Mouse (Mus musculus) layer of hippocampus, adult 6 months (tissue): Measurements from ENCODE around the gene Trip4. TPM values are rescaled to one million over a fixed set of nuclear protein-coding genes. Genes with fewer than 3 reads are reported as not detected.

Source experiments
- long read RNA-seq, 2 experiments: library from polyadenylated mRNA; unstranded; transcript quantifications; one replicate each; pipeline ENCODE4 v2.0.0; 2019 to 2020
- polyA plus RNA-seq: library from polyadenylated mRNA; unstranded; fragments of <200 nt; fragmentation: Nextera tagmentation; gene quantifications from 2 replicates; pipeline ENCODE4 v1.2.3, GENCODE M21; 2021

Gene Trip4
- 19.4 and 21.2 TPM in 2 replicates for polyA plus RNA-seq
- long read RNA-seq, experiment 1, transcript Trip4-201 (13 exons, 1,999 nt), result major isoform, 17 of 30 reads
- long read RNA-seq, experiment 1, partial matches to known transcripts, result 6 of 30 reads
- long read RNA-seq, experiment 1, other reads (novel, unspliced or antisense), result 4 of 30 reads
- long read RNA-seq, experiment 2, transcript Trip4-203 (12 exons, 3,915 nt), result minor isoform, 7 of 99 reads
- long read RNA-seq, experiment 2, transcript Trip4-201 (13 exons, 1,999 nt), result major isoform, 62 of 99 reads
- long read RNA-seq, experiment 2, partial matches to known transcripts, result 3 of 99 reads
- long read RNA-seq, experiment 2, other reads (novel, unspliced or antisense), result 26 of 99 reads

GRCm38 (mm10) chr9:65908394-65909300 lies at the start of gene Trip4, which contains the start of gene Csnk1g1:
TSS of gene Trip4 (minus strand) at chr9:65908794.
TSS of gene Csnk1g1 (plus strand) at chr9:65908924.

GRCm38 (mm10) chr9:65890143-65890628 lies 18.4 kb downstream of the Trip4 start, which contains the start of gene Pclaf:
TSS of gene Pclaf (plus strand) at chr9:65890237.

GRCm38 (mm10) chr9:65827344-65828015 lies 81.1 kb downstream of the Trip4 start, which contains the start of gene Zfp609:
TSS of gene Zfp609 (minus strand) at chr9:65827564.

Other genes with a start within 250 kb of the Trip4 start
- gene Oaz2, start 240.8 kb downstream of the Trip4 start, polyA plus RNA-seq, result 269 and 278 TPM in 2 replicates
- 2.4 and 2.9 TPM in 2 replicates for gene Zfp609, start 81.2 kb downstream of the Trip4 start, polyA plus RNA-seq
- 0.25 and 0.49 TPM in 2 replicates for gene Pclaf, start 18.6 kb downstream of the Trip4 start, polyA plus RNA-seq
- gene Csnk1g1, start 130 bp upstream of the Trip4 start, polyA plus RNA-seq, result 13.1 and 14.7 TPM in 2 replicates
- gene Ppib, start 151.4 kb upstream of the Trip4 start, polyA plus RNA-seq, result 350 and 360 TPM in 2 replicates
- gene Snx22, start 160.9 kb upstream of the Trip4 start, polyA plus RNA-seq, result 4.4 and 5.8 TPM in 2 replicates
- gene Snx1, start 217.8 kb upstream of the Trip4 start, polyA plus RNA-seq, result 63.8 and 65.4 TPM in 2 replicates
- gene Ciao2a, start 217.8 kb upstream of the Trip4 start, polyA plus RNA-seq, result 51.4 and 57.5 TPM in 2 replicates
- gene Dapk2, start 249.4 kb upstream of the Trip4 start, polyA plus RNA-seq, result 1.8 and 2.4 TPM in 2 replicates